Mouse (Mus musculus): ENCODE measurements around the gene Llgl2. TPM values are rescaled to one million over a fixed set of nuclear protein-coding genes. Genes with fewer than 3 reads are reported as not detected.

Llgl2 gene
- 2.4 and 2.5 TPM in 2 replicates for polyA plus RNA-seq (2014; fragmentation: Nextera tagmentation; extraction: Ambion mirVana)

DNA sequence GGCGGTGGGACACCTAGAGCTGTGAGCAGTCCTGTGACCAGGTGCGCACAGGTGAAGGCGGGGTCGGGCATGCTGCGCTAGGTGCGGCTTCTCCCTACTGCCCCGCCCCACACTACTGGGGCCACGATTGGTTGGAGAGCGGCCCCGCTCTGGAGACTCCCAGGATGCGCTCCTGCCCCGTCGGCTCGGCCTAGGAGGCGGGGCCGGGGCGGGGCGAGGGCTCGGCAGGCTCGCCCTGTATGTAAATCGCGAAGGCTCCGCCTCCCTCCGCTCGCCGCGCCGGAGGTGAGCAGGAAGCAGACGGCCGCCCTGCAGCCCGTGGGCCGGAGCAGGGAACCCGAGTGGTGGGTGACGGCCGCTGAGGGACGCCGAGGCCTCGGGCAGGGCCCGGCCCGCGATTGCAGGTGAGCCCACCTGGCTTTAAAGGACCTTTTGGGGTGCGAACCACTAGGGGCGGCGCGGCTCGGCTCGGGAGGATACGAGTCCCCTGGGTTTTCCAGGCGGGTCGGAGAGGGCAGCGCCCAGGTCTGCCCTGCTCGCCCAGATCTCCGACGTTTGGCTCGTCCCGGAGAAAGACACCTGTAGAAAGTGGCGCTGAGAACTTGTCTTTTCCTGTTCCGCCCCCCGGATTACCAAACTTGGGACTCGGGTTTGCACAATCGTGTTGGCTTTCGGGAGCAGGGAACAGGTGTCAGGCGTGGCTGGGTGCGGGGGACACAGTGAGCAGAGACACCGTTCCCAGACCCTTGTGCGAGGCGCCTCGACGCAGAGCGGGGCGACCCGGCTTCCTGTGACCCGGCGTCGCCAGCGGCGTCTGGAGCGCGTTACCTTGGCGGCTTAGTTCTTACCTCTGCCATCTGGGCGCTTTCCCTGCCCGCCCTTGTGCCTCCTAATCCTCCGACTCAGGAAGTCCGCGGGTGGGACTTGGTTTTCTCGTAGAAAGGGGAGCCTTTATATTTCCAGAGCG, at the start of gene Llgl2:
TSS of gene Llgl2 (plus strand) at position 276 of the 967 bp plus-strand sequence.
- Histone ChIP-seq H3K4me1 (ENCODE audit: control insufficient read depth, insufficient read depth, low read length) (peaks cover 8% of the 10 kb centered on the region), H3K9me3 (ENCODE audit: control insufficient read depth, low read length) (no peaks in the 10 kb centered on the region), H3K27me3 (ENCODE audit: control insufficient read depth, insufficient read depth, low read length) (peaks cover 28% of the 10 kb centered on the region), H3K4me2 (peak within 1 kb of the TSS; percentile 84), H3K27ac (ENCODE audit: low read depth, low read length) (no peak within 1 kb of the TSS), H3K36me3 (ENCODE audit: control insufficient read depth, insufficient read depth, low read length) (peaks cover 8% of the 10 kb centered on the region; the same call in 1 of the 2 replicates), H3K4me3 (ENCODE audit: low read depth, low read length) (peak within 1 kb of the TSS; percentile 58), H3K9ac (ENCODE audit: low read length) (peak within 1 kb of the TSS; percentile 56)
- DNase-seq (ENCODE audit: low spot score, missing footprints), result peak; percentile 98
- under 1% methylated on average over 87 of the region's 87 CpGs for WGBS
- ATAC-seq (ENCODE audit: low FRiP score), result peak; percentile 93

DNA sequence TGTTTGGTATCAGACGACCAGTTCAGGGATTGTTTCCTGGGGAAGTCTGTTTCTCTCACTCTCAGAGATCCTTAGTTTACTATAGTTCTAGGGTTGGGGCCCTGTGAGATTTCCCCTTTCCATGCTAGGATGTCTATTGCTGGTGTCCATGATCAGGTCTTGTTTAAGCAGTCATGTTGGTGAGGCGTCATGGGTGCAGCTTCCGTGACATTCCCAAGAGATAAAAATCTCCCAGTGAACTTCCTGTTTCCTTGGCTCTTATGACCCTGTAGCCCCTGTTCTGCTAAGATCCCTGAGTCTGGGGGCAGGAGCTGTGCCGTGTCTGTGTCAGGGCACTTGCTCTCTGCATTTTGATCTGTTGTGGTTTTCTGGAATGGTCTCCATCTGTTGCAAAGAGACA, 49.2 kb upstream of the Llgl2 start:
- no peaks in the 10 kb centered on the region for H3K27me3 ChIP-seq (ENCODE audit: control insufficient read depth, insufficient read depth, low read length)
- H3K36me3 ChIP-seq (ENCODE audit: control insufficient read depth, insufficient read depth, low read length), result no peaks in the 10 kb centered on the region
- H3K27ac ChIP-seq (ENCODE audit: low read depth, low read length), result no peak overlapping the region
- H3K9ac ChIP-seq (ENCODE audit: low read length), result no peak overlapping the region
- H3K4me2 ChIP-seq, result no peak overlapping the region
- no peak overlapping the region for H3K4me3 ChIP-seq (ENCODE audit: low read depth, low read length)
- peaks cover 30% of the 10 kb centered on the region for H3K4me1 ChIP-seq (ENCODE audit: control insufficient read depth, insufficient read depth, low read length)
- ATAC-seq (ENCODE audit: low FRiP score), result no peak
- H3K9me3 ChIP-seq (ENCODE audit: control insufficient read depth, low read length), result no peaks in the 10 kb centered on the region
- 72% methylated on average over 4 of the region's 4 CpGs for WGBS
- no peak for DNase-seq (ENCODE audit: low spot score, missing footprints)

DNA sequence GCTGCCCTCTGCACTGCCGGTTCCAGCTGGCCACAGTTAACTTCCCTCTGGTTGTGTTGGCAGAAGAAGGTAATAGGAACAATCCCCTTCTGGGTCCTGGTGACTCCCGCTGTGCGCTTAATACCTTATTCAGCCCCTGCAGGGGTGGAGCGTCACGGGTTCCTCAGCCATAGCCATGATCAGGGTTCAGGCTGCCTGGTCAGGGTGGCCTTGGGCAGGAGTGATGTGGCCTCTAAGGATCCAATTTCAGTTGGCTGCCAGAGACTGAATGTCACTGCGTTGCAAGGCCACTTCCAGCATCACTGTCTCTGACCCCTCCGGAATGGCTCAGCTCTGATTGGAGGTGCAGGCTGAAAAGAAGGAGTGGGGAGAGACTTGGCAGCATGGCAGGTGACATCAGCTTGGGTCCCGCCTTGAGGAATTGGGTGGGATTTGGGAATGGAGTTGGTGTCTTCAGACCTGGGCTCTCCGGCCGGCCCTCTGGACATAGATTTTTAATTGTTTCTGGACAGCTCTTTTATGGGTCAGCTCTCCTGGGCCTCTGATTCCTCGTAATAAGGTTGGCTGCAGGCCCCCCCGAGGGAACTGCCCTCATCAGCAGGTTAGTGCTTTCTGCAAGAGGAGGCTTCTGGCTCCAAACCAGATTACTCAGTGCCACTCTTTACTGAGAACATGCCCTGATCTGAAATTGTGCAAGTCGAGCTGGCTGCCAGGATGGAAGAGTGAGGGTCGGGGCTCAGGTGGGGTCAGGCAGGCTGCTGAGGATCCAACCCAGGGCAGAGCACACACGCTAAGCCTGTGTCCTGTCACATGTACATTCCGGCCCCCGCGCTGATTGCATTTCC, 47.8 kb upstream of the Llgl2 start:
- Histone ChIP-seq H3K27ac (ENCODE audit: low read depth, low read length) (no peak overlapping the region), H3K4me1 (ENCODE audit: control insufficient read depth, insufficient read depth, low read length) (peaks cover 42% of the 10 kb centered on the region), H3K4me2 (no peak overlapping the region), H3K4me3 (ENCODE audit: low read depth, low read length) (no peak overlapping the region), H3K36me3 (ENCODE audit: control insufficient read depth, insufficient read depth, low read length) (no peaks in the 10 kb centered on the region), H3K9me3 (ENCODE audit: control insufficient read depth, low read length) (no peaks in the 10 kb centered on the region), H3K9ac (ENCODE audit: low read length) (no peak overlapping the region), H3K27me3 (ENCODE audit: control insufficient read depth, insufficient read depth, low read length) (no peaks in the 10 kb centered on the region)
- DNase-seq (ENCODE audit: low spot score, missing footprints) (peak; percentile 84), ATAC-seq (ENCODE audit: low FRiP score) (no peak)
- WGBS, result 38% methylated on average over 18 of the region's 18 CpGs

DNA sequence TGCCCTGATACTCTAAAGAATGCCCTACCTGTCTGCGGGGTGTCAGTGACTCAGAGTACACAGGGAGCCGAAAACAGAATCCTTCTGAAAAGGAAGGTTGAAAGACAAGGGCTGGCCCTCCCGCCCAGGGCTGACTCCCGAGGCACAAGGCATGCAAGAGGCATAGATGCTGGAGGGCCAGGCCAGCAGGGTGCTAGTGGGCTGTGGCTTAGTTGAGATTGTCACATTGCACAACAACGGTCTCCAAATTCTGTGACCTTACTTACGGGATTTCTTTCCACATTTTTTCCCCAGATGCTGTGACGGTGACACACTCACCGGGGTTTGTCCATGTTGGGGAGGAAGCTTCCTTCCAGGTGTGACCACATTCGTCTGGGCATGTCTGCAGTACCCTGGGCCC, 46.9 kb upstream of the Llgl2 start:
- Histone ChIP-seq H3K27ac (ENCODE audit: low read depth, low read length) (no peak overlapping the region), H3K4me1 (ENCODE audit: control insufficient read depth, insufficient read depth, low read length) (peaks cover 44% of the 10 kb centered on the region)
- ATAC-seq (ENCODE audit: low FRiP score), result no peak

DNA sequence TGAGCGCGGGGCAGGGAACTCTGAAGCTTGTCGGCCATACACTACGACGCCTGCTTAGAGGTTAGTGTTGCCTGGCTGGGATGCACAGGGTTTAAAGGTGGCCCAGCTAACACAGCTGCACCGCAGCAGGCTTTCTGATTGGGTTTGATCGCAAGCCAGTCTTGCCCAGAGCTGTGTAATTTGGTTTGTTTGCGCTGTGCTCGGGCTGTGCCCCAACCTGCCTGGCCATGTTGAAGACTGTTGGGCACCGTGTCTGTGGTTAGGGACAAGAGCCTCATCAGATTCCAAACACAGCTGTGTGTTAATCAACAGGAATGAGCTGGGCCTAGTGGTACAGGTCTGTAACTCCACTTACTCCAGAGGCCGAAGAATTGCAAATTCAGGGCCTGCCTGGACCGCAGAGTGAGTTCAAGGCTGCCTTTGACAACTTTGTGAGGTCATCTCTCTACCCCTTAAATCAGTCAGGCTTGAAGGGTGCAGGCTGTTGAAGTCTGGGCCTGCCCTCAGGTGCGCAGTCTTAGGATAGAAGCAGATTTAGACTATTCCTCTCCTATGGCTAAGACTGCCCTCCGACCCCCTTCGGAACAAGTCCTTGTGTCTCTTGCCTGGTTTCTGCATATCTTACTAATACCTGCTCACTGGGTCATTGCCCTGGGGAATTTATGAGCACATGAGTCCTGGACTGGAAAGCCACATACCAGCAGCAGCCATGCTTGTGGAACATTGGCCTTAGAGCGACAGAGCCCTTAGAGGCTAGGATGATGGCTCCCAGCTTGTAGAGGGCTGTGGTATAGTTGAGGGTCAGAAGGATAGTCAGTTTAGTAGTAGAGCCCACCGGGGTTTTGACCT, 46.1 kb upstream of the Llgl2 start:
- DNase-seq (ENCODE audit: low spot score, missing footprints), result no peak
- no peak overlapping the region for H3K27ac ChIP-seq (ENCODE audit: low read depth, low read length)
- no peak overlapping the region for H3K4me3 ChIP-seq (ENCODE audit: low read depth, low read length)
- no peak for ATAC-seq (ENCODE audit: low FRiP score)
- peaks cover 46% of the 10 kb centered on the region for H3K4me1 ChIP-seq (ENCODE audit: control insufficient read depth, insufficient read depth, low read length)
- no peak overlapping the region for H3K9ac ChIP-seq (ENCODE audit: low read length)
- no peaks in the 10 kb centered on the region for H3K9me3 ChIP-seq (ENCODE audit: control insufficient read depth, low read length)
- 77% methylated on average over 17 of the region's 17 CpGs for WGBS
- no peaks in the 10 kb centered on the region for H3K36me3 ChIP-seq (ENCODE audit: control insufficient read depth, insufficient read depth, low read length)
- H3K4me2 ChIP-seq, result no peak overlapping the region
- no peaks in the 10 kb centered on the region for H3K27me3 ChIP-seq (ENCODE audit: control insufficient read depth, insufficient read depth, low read length)

More for the DNA sequence above, 46.9 kb upstream of the Llgl2 start:
- H3K36me3 ChIP-seq (ENCODE audit: control insufficient read depth, insufficient read depth, low read length), result no peaks in the 10 kb centered on the region
- 42% methylated on average over 9 of the region's 9 CpGs for WGBS
- no peak for DNase-seq (ENCODE audit: low spot score, missing footprints)
- no peak overlapping the region for H3K4me3 ChIP-seq (ENCODE audit: low read depth, low read length)
- H3K27me3 ChIP-seq (ENCODE audit: control insufficient read depth, insufficient read depth, low read length), result no peaks in the 10 kb centered on the region
- H3K9ac ChIP-seq (ENCODE audit: low read length), result no peak overlapping the region
- no peaks in the 10 kb centered on the region for H3K9me3 ChIP-seq (ENCODE audit: control insufficient read depth, low read length)
- no peak overlapping the region for H3K4me2 ChIP-seq

DNA sequence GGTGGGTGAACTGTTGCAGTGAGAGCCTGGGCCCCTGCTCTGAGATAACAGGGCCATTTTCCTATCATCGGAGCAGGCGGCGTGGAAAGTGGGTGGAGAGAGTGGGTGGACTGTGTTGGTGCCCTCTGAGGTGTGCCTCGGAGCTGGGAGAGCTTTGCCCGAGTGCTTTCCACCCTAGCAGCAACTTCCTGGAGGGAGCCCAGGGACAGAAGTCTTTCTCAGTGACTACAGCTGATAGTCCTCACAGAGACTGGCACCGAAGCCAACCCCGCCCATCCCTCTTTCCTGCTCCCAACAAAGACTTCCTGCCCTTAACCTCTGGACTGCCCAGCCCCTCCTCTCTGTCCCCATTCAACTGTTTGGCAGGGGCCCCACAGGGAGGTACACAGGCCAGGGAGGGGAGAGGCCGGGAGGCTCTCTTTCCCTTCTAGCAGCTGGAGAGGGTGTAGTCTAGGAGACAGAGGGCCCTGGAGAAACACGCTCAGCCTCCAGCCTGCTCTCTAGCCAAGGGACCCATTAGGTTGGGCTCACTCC, 44.7 kb upstream of the Llgl2 start:
- peak; percentile 92 for DNase-seq (ENCODE audit: low spot score, missing footprints)
- Histone ChIP-seq H3K4me1 (ENCODE audit: control insufficient read depth, insufficient read depth, low read length) (peaks cover 54% of the 10 kb centered on the region), H3K4me2 (peak overlapping the region; percentile 35), H3K4me3 (ENCODE audit: low read depth, low read length) (no peak overlapping the region), H3K9me3 (ENCODE audit: control insufficient read depth, low read length) (no peaks in the 10 kb centered on the region), H3K27ac (ENCODE audit: low read depth, low read length) (peak overlapping the region; percentile 84), H3K27me3 (ENCODE audit: control insufficient read depth, insufficient read depth, low read length) (no peaks in the 10 kb centered on the region), H3K36me3 (ENCODE audit: control insufficient read depth, insufficient read depth, low read length) (no peaks in the 10 kb centered on the region), H3K9ac (ENCODE audit: low read length) (peak overlapping the region; percentile 39)
- peak; percentile 89 for ATAC-seq (ENCODE audit: low FRiP score)
- WGBS, result 9% methylated on average over 9 of the region's 9 CpGs

DNA sequence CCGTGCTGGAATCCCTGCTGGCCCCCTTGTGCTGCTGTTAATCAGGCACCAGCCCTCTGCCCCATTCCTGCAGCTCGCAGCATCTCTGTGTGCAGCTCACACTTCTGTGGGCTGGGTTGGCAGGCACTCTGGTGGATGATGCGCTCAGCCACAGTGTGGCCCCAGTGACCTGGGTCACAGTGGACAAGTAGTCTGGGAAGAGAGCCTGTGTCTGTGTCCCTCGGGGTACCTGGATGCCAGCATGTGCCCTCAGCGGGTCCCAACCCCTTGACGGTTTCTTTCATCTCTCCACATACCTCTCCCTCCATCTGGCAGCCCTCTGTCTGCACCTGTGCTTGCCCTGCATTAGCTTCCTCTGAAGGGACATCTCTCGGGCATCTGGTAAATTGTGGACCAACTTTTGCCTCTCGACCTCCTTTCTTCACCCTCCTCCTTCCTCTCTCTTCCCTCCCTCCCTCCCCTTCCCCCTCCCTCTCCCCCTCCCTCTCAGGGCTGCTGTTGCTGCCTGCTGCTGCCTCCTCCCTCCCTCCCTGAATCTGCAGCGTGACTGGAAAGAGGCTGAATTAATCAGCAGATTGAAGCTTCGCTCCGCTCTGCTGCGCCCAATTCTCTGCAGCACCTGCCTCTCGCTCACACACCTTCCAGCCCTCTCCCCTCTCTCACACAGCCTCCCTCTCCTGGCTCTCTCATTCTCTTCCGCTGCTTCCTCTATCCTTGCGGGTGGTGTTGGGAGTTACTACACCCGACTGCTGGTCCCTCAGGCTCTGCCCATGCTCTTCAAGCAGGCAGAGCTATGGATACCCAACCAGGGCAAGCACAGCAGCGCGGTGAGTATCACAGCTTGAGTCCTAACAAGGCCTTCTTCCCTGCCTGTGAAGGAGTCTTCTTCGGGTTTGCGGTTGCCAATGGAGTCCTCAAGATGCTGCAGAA, 43.4 kb upstream of the Llgl2 start:
- ATAC-seq (ENCODE audit: low FRiP score) (peak; percentile 62), DNase-seq (ENCODE audit: low spot score, missing footprints) (peak; percentile 95)
- H3K27ac ChIP-seq (ENCODE audit: low read depth, low read length), result peak overlapping the region; percentile 84
- no peaks in the 10 kb centered on the region for H3K9me3 ChIP-seq (ENCODE audit: control insufficient read depth, low read length)
- H3K4me3 ChIP-seq (ENCODE audit: low read depth, low read length), result peak overlapping the region; percentile 1; the same call in 1 of the 2 replicates
- H3K4me2 ChIP-seq, result peak overlapping the region; percentile 35
- H3K4me1 ChIP-seq (ENCODE audit: control insufficient read depth, insufficient read depth, low read length), result peaks cover 51% of the 10 kb centered on the region
- H3K27me3 ChIP-seq (ENCODE audit: control insufficient read depth, insufficient read depth, low read length), result no peaks in the 10 kb centered on the region
- peak overlapping the region; percentile 33; the same call in 1 of the 2 replicates for H3K9ac ChIP-seq (ENCODE audit: low read length)
- H3K36me3 ChIP-seq (ENCODE audit: control insufficient read depth, insufficient read depth, low read length), result no peaks in the 10 kb centered on the region
- 8% methylated on average over 20 of the region's 20 CpGs for WGBS

All from midbrain, embryonic 11.5 days (tissue).